Mouse (Mus musculus) E14TG2a.4 (cell line): ENCODE measurements around the gene Bche.

Experiments used
- H3K27me3 ChIP-seq: 2 replicates; pipeline ENCODE4 v1.6.1; 2014; ENCODE audit warnings: low read length, control low read depth; ENCODE audit not compliant: insufficient read depth
- H3K36me3 ChIP-seq: 2 replicates; pipeline ENCODE4 v1.6.1; 2014; ENCODE audit warnings: low read length, control low read depth; ENCODE audit not compliant: insufficient read depth
- H3K4me1 ChIP-seq: replicated peaks from 2 replicates; pipeline ENCODE4 v1.6.1; 2014; ENCODE audit warnings: low read depth, low read length, control low read depth
- H3K4me3 ChIP-seq: replicated peaks from 2 replicates; pipeline ENCODE4 v1.5.1; 2014; ENCODE audit warnings: mild to moderate bottlenecking, low read length
- H3K9me3 ChIP-seq: 2 replicates; pipeline ENCODE4 v1.6.1; 2014; ENCODE audit warnings: low read length, control low read depth
- CTCF ChIP-seq: conservative IDR thresholded peaks from 2 replicates; pipeline ENCODE4 v1.5.1; 2014; ENCODE audit warnings: low read length
- NANOG ChIP-seq: IDR thresholded peaks from 2 replicates; pipeline ENCODE4 v1.6.1; 2014; ENCODE audit warnings: borderline replicate concordance, low read length, mixed read lengths
- POU5F1 ChIP-seq: IDR thresholded peaks from 2 replicates; pipeline ENCODE4 v1.6.1; 2014; ENCODE audit warnings: low read length, borderline replicate concordance

The Bche gene

GRCm38 (mm10) chr3:73708410-73708714 lies at the start of gene Bche:
Gene Bche (minus strand): TSS chr3:73708415.
- H3K4me1 ChIP-seq, result peaks cover 6% of the 10 kb centered on the region; the same call in 1 of the 2 replicates
- H3K4me3 ChIP-seq, result peak within 1 kb of the TSS; percentile 62
- no peaks in the 10 kb centered on the region for H3K36me3 ChIP-seq
- TF ChIP-seq CTCF (no peak), POU5F1 (no peak), NANOG (no peak)
- H3K27me3 ChIP-seq, result no peaks in the 10 kb centered on the region
- no peaks in the 10 kb centered on the region for H3K9me3 ChIP-seq

DNA sequence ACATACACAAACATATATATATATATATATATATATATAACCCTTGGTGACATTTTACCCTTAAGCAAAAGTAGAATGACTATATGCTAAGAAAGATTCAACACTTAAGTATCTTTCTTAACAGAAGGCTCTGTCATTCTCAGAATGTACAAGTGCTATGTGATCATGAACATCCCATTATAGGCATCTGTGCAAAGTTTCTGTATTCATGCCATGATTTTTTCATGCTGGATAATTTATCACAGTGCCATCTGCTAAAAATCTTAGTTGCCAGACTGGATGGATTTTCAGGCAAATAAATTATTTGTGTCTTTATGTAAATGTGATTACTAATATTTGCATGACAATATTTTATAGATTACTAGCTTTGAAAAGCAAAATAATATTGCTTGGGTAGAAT lies 33.8 kb upstream of the Bche start:
- H3K4me3 ChIP-seq, result no peak overlapping the region
- H3K4me1 ChIP-seq, result no peaks in the 10 kb centered on the region
- H3K36me3 ChIP-seq, result no peaks in the 10 kb centered on the region
- TF ChIP-seq POU5F1 (no peak), CTCF (no peak), NANOG (no peak)
- H3K9me3 ChIP-seq, result no peaks in the 10 kb centered on the region
- H3K27me3 ChIP-seq, result no peaks in the 10 kb centered on the region

DNA sequence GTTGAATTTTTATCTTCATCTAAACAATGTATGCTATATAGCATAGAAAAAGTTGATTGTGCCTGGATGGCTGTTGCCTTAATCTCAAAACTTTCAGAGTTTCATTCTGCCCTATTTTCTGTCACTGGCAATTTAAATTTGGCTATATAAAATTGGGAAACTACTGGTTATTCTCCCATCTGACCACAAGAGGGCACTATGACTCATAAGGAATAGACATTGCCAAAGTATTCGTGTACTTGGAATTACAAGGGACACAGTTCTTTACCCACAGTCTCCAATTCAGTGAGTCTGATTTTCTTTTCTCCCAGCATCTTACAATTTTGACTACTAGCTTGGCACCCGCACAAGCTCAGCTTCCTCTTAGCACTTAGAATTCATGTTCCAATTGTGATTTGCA lies 23.5 kb upstream of the Bche start:
- H3K4me1 ChIP-seq, result no peaks in the 10 kb centered on the region
- H3K27me3 ChIP-seq, result no peaks in the 10 kb centered on the region
- TF ChIP-seq CTCF (peak; percentile 45), POU5F1 (no peak)
- H3K4me3 ChIP-seq, result no peak overlapping the region
- H3K9me3 ChIP-seq, result no peaks in the 10 kb centered on the region
- H3K36me3 ChIP-seq, result no peaks in the 10 kb centered on the region

- no peaks in the 10 kb centered on the region for H3K4me1 ChIP-seq
- no peak for TF ChIP-seq POU5F1
- no peak for TF ChIP-seq CTCF
- no peak for TF ChIP-seq NANOG
- no peaks in the 10 kb centered on the region for H3K9me3 ChIP-seq
These were observed 21.3 kb upstream of the Bche start for GRCm38 (mm10) chr3:73729511-73729910.

GRCm38 (mm10) chr3:73725711-73726110 lies 17.5 kb upstream of the Bche start:
- TF ChIP-seq POU5F1, result no peak
- no peaks in the 10 kb centered on the region for H3K36me3 ChIP-seq
- no peaks in the 10 kb centered on the region for H3K4me1 ChIP-seq
- H3K9me3 ChIP-seq, result no peaks in the 10 kb centered on the region
- H3K27me3 ChIP-seq, result no peaks in the 10 kb centered on the region
- no peak overlapping the region for H3K4me3 ChIP-seq

More at GRCm38 (mm10) chr3:73729511-73729910, 21.3 kb upstream of the Bche start:
- Histone ChIP-seq H3K36me3 (no peaks in the 10 kb centered on the region), H3K27me3 (no peaks in the 10 kb centered on the region), H3K4me3 (no peak overlapping the region)

DNA sequence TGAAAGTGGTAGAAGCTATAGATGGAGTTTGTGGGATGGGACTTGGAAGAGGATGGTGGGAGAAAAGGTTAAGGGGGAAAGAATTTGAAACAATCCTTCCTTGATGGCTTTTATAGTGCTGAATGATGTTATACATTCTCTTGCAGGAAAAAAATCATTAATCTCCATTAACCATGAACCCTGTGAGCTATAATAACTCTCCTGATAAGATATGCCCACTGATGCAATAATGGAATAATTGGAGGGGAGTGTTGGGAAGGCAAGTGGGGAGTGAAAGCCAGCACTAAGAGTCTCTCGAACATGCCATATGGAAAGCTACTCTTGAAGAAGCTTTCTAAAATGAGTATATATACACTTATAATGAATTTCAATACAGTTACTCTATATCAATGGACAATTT lies 16.7 kb upstream of the Bche start:
- H3K9me3 ChIP-seq, result no peaks in the 10 kb centered on the region
- no peak overlapping the region for H3K4me3 ChIP-seq
- no peaks in the 10 kb centered on the region for H3K27me3 ChIP-seq
- no peak for TF ChIP-seq POU5F1
- TF ChIP-seq NANOG, result no peak
- H3K36me3 ChIP-seq, result no peaks in the 10 kb centered on the region
- no peaks in the 10 kb centered on the region for H3K4me1 ChIP-seq

- H3K4me3 ChIP-seq, result no peak overlapping the region
- H3K36me3 ChIP-seq, result no peaks in the 10 kb centered on the region
- TF ChIP-seq CTCF (no peak), POU5F1 (no peak), NANOG (no peak)
- H3K27me3 ChIP-seq, result no peaks in the 10 kb centered on the region
- H3K9me3 ChIP-seq, result no peaks in the 10 kb centered on the region
- H3K4me1 ChIP-seq, result no peaks in the 10 kb centered on the region
These were observed 9.5 kb upstream of the Bche start for GRCm38 (mm10) chr3:73717610-73718284.

DNA sequence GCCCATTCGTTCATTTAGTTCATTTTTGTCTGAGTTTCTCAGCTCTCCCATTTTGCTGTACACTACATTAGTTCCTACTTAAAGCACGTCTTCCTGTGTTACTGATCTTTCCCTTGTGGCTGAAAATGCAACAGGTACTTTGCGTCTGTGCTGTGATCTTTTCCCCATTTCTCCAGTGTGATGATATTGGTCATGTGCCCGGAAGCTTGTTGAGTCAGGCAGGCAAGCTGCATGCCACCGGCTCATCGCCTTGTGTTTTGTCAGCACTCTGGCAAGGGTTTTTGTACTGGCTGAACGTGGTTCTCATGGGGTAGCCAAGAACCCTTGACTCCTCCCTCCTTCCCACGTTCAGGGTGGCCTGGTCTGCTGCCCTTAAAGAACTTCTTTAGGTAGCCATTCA lies 1.7 kb upstream of the Bche start:
- Histone ChIP-seq H3K27me3 (no peaks in the 10 kb centered on the region), H3K4me1 (peaks cover 6% of the 10 kb centered on the region; the same call in 1 of the 2 replicates), H3K9me3 (no peaks in the 10 kb centered on the region), H3K4me3 (no peak overlapping the region), H3K36me3 (no peaks in the 10 kb centered on the region)
- no peak for TF ChIP-seq NANOG
- no peak for TF ChIP-seq POU5F1
- no peak for TF ChIP-seq CTCF

GRCm38 (mm10) chr3:73707461-73708409 lies 480 bp downstream of the Bche start:
- H3K27me3 ChIP-seq, result no peaks in the 10 kb centered on the region
- no peaks in the 10 kb centered on the region for H3K36me3 ChIP-seq
- H3K4me1 ChIP-seq, result peaks cover 6% of the 10 kb centered on the region; the same call in 1 of the 2 replicates
- H3K4me3 ChIP-seq, result peak overlapping the region; percentile 62
- no peaks in the 10 kb centered on the region for H3K9me3 ChIP-seq
- no peak for TF ChIP-seq CTCF
- no peak for TF ChIP-seq NANOG
- TF ChIP-seq POU5F1, result no peak
